ENCODE assay signal across 3 mouse cellular contexts in the genomic region with DNA sequence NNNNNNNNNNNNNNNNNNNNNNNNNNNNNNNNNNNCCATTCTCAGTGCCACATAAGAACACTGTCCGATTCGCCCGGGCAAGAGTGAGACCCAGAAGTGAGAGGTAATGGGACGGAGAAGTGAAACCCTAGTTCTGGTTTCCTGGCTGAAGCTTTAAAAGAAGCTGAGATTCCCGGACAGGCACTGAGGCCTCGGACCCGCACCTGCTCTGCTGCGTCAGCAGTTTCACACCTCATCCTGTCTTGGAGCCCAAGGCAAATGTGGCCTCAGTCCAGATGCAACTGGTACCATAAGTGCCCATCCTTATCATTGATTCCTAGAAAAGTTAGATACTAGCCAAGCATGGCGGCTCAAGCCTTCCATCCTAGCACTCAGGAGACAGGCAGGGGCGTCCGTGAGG.
TF ChIP-seq lines count a peak whose summit lies in the region.

No protein-coding gene starts in this region.

TF ChIP-seq in CH12.LX, 34 proteins besides CTCF, POLR2A, EP300 and RAD21:
- TF ChIP-seq MAX (IDR thresholded peaks at IDR 0.05; ENCODE audit: low read length) (no peak), CHD2 (IDR thresholded peaks at IDR 0.05; ENCODE audit: low read length) (no peak), IRF4 (IDR thresholded peaks at IDR 0.05; ENCODE audit: low read depth, low read length) (peak; percentile 52; the same call in 1 of the 2 replicates), ZMIZ1 (IDR thresholded peaks at IDR 0.05; ENCODE audit: low read depth, low read length) (no peak), TCF12 (IDR thresholded peaks at IDR 0.05; ENCODE audit: low read depth, low read length) (peak; percentile 50; the same call in 1 of the 2 replicates), ZC3H11A (IDR thresholded peaks at IDR 0.05; ENCODE audit: low read depth, low read length) (no peak), MAFK (IDR thresholded peaks at IDR 0.05; ENCODE audit: insufficient replicate concordance, low read length) (peak; percentile 99), SMC3 (IDR thresholded peaks at IDR 0.05; ENCODE audit: low read depth, low read length) (no peak), ETS1 (conservative IDR thresholded peaks at IDR 0.05; ENCODE audit: low read depth, low read length) (no peak), ZNF384 (IDR thresholded peaks at IDR 0.05; ENCODE audit: low read depth, low read length) (no peak), JUN (IDR thresholded peaks at IDR 0.05; ENCODE audit: insufficient read depth, low read depth, low read length) (no peak), ELF1 (IDR thresholded peaks at IDR 0.05; ENCODE audit: low read depth, low read length) (no peak), POLR2AphosphoS2 (IDR thresholded peaks at IDR 0.05; ENCODE audit: low read depth, low read length) (no peak), TBP (conservative IDR thresholded peaks at IDR 0.05; ENCODE audit: low read depth, low read length) (no peak)

TF ChIP-seq in MEL, 35 proteins besides CTCF, POLR2A, EP300 and RAD21:
- no peak for TF ChIP-seq RCOR1 (IDR thresholded peaks at IDR 0.05; ENCODE audit: low read depth, low read length)
- TF ChIP-seq POLR2AphosphoS2 (IDR thresholded peaks at IDR 0.05; ENCODE audit: low read length), result no peak
- peak; percentile 7; the same call in 1 of the 2 replicates for TF ChIP-seq SIN3A (IDR thresholded peaks at IDR 0.05; ENCODE audit: low read length)

TF ChIP-seq in myocyte, 11 proteins besides CTCF, POLR2A, EP300 and RAD21:
- TF ChIP-seq MYOD1 (IDR thresholded peaks at IDR 0.05; ENCODE audit: control insufficient read depth in 1 of 3, insufficient read length in 2 of 3, low read depth in 2 of 3) (peak in 2 of 3 experiments; percentile 16 to 56), TCF12 (IDR thresholded peaks at IDR 0.05; ENCODE audit: insufficient read depth, poor library complexity, severe bottlenecking) (no peak)
TF ChIP-seq in myocyte: peak in this region for 1.
